Mouse (Mus musculus) CH12.LX (cell line): ENCODE results near the gene Nipbl.

ENCODE experiments used
- CTCF ChIP-seq, 2 experiments: IDR thresholded peaks in 1 of 2; conservative IDR thresholded peaks in 1 of 2; 2 replicates each; pipeline ENCODE4 v1.5.1; 2011 to 2012; ENCODE audit warnings: low read depth in 2 of 2, low read length in 2 of 2, improper control_type of control experiment in 1 of 2, inconsistent platforms in 1 of 2, mild to moderate bottlenecking in 1 of 2, moderate library complexity in 1 of 2
- EP300 ChIP-seq: IDR thresholded peaks from 2 replicates; pipeline ENCODE4 v1.6.1; 2011; ENCODE audit warnings: low read length, improper control_type of control experiment
- IRF4 ChIP-seq: IDR thresholded peaks from 2 replicates; pipeline ENCODE4 v1.6.1; 2014; ENCODE audit warnings: low read depth, mild to moderate bottlenecking, inconsistent platforms, low read length, improper control_type of control experiment
- JUND ChIP-seq: conservative IDR thresholded peaks from 2 replicates; pipeline ENCODE4 v1.6.1; 2011; ENCODE audit warnings: low read depth, low read length, improper control_type of control experiment
- KAT2A ChIP-seq: IDR thresholded peaks from 2 replicates; pipeline ENCODE4 v1.6.1; 2012; ENCODE audit warnings: low read length, improper control_type of control experiment, inconsistent platforms; ENCODE audit not compliant: insufficient replicate concordance
- MAX ChIP-seq: IDR thresholded peaks from 2 replicates; pipeline ENCODE4 v1.6.1; 2011; ENCODE audit warnings: low read length, improper control_type of control experiment
- NELFE ChIP-seq: IDR thresholded peaks from 2 replicates; pipeline ENCODE4 v1.6.1; 2011; ENCODE audit warnings: low read depth, low read length, improper control_type of control experiment
- NRF1 ChIP-seq: IDR thresholded peaks from 2 replicates; pipeline ENCODE4 v1.6.1; 2014; ENCODE audit warnings: low read depth, mild to moderate bottlenecking, inconsistent platforms, low read length, improper control_type of control experiment, moderate library complexity
- POLR2A ChIP-seq: IDR thresholded peaks from 2 replicates; pipeline ENCODE4 v1.6.1; 2011; ENCODE audit warnings: low read depth, mild to moderate bottlenecking, improper control_type of control experiment, low read length
- SIN3A ChIP-seq: IDR thresholded peaks from 2 replicates; pipeline ENCODE4 v1.6.1; 2012; ENCODE audit warnings: low read length, improper control_type of control experiment, inconsistent platforms
- SMC3 ChIP-seq: IDR thresholded peaks from 2 replicates; pipeline ENCODE4 v1.6.1; 2011; ENCODE audit warnings: low read depth, low read length, improper control_type of control experiment
- UBTF ChIP-seq: IDR thresholded peaks from 2 replicates; pipeline ENCODE4 v1.6.1; 2012; ENCODE audit warnings: low read depth, mild to moderate bottlenecking, inconsistent platforms, low read length, improper control_type of control experiment, moderate library complexity
- ZMIZ1 ChIP-seq: IDR thresholded peaks from 2 replicates; pipeline ENCODE4 v1.6.1; 2012; ENCODE audit warnings: low read depth, mild to moderate bottlenecking, inconsistent platforms, low read length, improper control_type of control experiment

- TF ChIP-seq POLR2A (no peak), EP300 (no peak), NRF1 (no peak), CTCF (conservative IDR thresholded peaks at IDR 0.05 in 1 of 2, IDR thresholded peaks at IDR 0.05 in 1 of 2; ENCODE audit: low read depth in 2 of 2, low read length in 2 of 2) (no peak), MAX (no peak), SIN3A (no peak), KAT2A (no peak), IRF4 (no peak), NELFE (no peak), UBTF (no peak), SMC3 (no peak), JUND (no peak), ZMIZ1 (no peak)
Measured at GRCm38 (mm10) chr15:8347104-8347773, 97.0 kb downstream of the Nipbl start.
